Mouse (Mus musculus) heart, postnatal 4 days (tissue): ENCODE measurements at regions not wholly inside any gene's neighbourhood (a gene's known extent, or its start where the extent isn't known, plus 50 kb on each side); places are given as distances from the start of the nearest gene placed in this dataset.

Experiments used
- DNase-seq: peaks from one replicate; pipeline ENCODE4 v3.0.0; 2021

DNA sequence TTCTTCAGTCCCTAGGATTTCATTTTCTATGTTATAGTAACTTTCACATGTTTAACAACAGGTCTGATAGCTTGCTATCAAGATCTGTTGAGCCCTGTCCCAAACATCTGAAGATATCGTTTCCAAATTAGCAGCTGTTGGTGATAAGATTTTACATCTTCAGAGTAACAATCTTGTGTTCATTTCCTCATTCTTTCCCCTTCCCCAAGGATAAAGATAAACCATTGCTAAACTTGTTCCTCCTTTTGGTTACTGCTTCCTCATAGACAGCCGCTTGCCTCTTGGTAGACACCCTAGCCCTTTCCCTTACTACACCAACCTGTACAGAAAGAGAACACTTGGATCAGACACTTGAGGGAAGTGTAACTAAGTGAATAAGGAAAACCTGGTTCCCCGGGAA, 58.6 kb downstream of the Kcnrg start:
- no peak for DNase-seq

DNA sequence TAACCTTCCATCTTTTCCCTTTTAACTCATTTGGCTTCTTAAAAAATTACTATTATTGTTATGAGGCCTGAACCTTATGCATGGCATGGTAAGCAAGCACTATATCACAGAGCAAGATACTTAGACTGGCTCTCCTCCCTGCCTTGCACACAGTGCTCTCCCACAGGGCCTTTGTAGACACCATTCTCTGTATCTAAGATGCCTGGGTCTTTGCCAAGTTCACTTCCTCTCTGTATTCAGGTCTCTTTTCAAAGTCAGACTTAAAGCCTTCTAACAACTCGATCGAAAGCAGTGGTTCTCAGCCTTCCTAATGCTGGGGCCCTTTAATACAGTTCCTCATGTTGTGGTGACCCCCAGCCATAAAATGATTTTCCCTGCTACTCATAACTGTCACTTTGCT, 65.9 kb downstream of the Kcnrg start:
- DNase-seq, result no peak

DNA sequence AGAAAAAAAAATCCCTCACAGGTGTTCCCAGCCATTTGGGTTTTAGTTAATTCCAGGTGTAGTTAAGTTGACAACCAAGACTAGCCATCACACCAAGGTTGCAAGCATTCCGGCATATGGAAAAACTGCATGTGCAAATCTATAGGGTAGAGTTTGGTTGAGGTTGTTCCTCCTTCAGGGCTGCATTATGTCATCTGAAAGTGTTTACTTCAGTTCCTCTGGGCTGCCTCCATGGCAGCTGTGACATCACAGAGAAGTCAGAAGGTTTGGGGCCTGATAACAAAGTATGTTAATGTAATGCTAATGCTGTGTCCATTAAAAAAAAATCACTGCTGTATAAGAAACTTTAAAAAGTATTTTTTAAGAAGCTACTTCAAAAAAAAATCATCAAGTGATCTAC, 70.8 kb downstream of the Kcnrg start:
- no peak for DNase-seq

DNA sequence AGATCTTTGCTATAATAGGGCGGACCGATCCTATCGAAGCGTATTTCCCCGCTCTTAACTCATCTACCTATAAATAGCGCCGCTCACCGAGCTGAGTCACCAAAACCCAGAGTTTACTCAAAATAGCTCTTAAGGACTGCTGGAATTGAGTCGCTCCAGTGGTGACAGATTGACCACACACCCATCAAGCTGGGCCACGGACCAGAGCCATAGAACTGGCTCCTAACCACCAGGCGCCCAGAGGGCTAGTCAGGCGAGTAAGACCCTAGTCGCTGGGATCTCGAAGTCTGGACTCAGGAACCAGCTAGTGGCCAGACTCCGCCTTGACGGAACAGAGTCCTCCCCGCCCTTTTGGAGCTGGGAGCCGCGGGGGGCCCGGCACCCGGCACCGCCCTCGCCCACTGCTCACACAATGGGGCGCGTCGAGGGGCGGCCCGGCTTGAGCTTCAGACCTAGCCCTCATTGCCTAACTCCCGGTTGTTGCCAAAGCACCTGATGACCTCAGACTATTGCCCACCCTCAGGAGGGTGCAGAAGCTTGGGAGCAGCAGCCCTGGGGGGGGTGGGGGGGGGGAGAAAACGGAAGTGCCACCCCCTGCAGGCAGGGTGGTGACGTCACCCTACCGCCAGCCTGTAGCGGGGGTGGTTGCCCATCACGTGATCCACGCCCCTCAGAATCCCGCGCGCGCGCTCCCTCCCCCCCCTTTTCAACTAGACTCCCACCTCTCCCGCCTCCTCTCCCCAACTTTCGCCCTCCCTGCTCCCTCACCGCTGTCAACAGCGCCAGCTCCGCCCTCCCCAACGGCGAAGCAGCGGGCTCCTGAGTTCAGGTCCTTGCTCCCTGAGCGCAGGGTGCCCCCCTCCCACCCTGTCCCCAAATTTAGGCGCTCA, 73.8 kb downstream of the Kcnrg start:
- DNase-seq, result peak; percentile 93

DNA sequence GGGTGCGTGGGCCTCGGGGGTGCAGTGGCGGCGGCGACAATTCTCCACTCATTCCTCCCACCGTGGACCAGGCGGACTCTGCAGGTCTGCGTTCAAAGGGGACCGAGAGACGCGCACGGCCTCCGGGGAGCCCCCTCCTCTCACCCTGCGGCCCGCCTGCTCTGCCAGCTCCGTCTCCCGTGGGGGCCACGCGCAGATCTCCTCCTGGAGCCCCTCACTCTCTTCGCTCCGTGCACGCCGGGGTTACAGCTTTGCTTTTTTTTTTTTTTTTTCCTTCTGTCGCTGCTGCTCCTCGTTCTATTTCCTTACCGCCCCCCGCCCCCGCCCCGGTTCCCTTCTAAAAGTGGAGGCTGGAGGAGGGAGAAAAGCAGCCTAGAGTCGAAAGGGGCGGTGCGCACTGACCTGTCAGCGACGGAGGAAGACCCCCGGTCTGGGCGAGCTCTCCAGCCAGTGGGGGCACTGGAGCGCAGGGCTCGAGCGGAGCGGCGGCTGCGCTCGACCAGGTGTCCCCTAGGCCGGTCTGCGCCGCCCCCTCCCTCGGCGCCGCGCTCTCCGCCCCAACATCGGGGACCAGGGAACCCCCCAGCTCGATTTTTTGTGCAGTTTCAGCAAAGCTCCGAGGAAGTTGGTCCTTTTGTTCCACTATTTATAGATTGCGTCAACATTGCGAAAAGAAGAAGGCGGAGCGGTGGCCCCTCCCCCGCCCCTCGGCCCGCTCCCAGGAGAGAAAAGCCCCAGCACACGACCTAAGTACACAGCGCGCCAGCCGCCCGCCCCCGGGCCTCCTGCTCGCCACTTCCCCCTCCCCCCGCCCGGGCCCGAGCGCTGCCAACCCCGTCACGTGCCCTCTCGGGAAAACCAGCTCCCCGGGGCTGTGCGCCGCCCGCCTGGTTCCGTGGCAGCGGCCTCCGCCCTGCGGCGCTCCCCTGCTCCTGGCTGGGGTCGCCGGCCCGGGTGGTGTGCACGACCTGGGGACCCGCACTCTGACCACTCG, 74.7 kb downstream of the Kcnrg start:
- DNase-seq, result peak; percentile 94

DNA sequence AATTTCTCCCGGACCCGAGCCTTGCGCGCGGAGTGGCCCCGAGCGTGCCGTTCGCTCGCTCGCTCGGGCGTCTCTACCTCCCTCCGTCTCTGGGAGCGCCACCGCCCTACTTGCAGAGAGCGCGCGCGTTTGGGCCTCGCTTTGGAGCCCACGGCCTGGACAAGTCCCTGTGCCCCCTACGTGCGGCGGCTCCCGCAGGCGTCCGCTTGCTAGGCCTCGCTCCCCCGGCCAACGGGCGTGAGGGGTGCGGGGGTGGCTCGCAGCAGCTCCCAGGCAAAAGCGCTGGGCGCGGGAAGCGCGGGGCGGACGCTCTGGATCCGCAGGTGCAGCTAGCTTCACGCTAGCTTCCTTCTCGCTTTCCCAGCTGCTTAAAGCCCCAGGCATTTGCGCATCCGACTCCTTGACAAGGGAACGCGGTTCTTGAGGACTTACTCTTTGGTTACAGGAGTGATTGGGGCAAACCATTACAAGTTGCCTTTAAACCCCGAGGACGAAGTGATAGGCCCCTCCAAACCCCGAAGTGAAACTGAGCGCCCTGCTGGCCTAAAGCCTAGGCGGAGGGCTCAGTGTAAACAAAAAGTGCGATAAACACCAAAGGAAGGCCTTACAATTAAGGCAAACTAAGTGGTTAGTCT, 75.6 kb downstream of the Kcnrg start:
- peak; percentile 78 for DNase-seq

DNA sequence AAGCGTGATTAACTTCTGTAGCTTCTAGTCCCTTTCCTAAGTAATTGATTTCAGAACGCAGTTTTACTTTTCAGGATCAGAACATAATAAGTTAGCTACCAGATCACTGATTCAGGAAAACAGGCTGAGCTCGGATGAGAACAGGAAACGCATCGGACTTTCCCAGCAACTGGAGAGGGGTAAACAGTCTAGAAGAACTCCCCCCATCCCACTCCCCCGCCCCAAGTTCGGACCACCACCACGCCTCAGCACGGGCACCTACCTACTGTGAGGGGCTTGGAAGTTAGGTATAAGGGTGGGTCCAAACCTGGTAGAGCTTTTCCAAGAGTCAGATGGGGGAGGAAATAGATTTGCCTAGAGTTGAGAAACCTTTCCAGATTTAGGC, 76.1 kb downstream of the Kcnrg start:
- no peak for DNase-seq

DNA sequence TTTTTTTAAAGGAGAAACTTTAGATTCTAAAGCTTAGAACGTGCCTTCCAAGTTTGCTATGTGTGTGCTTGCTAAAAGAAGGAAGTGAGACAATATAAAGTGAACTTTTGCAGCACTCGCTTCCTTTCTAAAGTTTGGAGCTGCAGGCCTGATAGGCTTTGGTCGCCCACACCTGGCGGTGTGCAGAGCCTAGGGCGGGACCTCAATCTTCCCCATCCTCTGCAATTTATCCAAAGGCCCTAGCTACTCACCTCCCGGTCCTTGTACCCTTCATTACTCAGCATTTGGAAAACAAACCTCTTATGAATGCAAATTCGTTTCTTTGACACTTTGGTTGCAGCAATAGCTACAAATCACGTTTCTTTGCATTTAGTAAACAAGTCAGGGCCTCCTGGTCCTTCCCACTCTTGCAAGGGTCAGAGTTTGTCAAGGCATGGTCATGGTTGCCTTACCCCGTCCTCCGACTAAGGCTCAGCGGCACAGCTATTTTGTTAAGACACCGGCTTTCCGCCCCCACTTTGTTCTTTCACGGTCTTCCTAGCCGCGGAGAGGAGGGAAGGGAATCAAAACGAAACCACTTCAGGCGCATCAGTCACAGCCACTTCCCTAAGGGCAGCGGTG, 76.6 kb downstream of the Kcnrg start:
- peak; percentile 38 for DNase-seq

DNA sequence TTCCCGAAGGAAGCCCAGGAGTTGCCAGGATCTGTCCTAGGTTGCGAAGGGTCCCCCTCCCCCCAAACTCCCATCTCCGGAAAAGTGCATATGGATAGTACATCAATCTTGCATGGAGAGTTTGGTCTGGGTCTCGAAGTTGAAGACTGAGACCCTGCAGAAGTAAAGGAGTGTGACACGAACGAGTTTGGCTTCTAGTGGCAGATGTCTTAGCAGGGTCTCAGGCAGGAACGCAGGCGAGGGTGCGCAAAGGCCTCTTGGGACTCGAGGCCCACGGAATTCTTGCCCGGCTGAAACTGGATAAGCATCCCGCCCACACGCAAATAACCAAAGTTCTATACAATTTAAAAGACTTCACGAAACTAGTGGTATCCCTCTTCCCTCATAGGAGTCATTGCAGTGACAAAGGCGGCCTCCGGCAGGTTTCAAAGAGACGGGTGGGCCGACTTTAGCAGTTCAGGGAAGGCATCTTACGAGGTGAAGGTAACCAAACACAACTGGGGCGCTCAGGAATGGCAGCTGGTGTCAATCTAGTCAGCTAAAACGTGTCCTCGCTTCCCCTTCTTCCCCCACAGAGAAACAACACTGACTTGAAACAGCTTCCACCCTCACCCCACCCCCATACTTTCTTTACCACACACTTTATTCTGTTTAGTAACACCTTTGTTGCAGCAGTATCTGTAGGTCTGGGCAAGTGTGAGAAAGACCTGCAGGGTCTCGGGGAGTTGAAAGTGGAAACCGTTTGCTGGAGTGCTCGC, 77.4 kb downstream of the Kcnrg start:
- DNase-seq, result no peak

DNA sequence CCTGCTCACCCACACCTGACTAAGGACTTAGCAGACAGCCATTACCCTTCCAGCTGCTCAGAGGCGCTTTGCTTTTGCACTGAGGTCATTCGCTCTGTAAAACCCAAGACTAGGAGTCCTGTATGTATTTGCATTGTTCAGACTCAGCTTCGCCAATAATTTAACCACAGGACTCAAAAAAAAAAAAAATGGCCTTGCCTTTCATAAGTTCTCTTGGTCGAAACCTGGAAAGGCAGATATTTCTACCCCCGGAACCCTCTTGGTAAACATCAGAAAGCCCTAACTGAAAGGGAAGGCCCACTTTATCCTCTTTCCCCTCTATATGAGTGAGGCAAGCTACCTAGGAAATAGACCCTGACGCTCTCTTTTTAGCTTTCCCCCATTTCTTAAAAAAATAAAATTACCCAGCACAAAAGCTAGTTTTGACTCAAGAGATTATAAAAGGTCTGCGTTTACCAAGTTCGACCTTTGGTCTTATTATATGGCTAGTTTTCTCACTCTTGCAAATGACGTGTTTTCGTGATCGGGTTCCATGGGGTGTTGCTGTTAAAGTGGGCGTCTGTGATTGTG, 78.1 kb downstream of the Kcnrg start:
- no peak for DNase-seq

DNA sequence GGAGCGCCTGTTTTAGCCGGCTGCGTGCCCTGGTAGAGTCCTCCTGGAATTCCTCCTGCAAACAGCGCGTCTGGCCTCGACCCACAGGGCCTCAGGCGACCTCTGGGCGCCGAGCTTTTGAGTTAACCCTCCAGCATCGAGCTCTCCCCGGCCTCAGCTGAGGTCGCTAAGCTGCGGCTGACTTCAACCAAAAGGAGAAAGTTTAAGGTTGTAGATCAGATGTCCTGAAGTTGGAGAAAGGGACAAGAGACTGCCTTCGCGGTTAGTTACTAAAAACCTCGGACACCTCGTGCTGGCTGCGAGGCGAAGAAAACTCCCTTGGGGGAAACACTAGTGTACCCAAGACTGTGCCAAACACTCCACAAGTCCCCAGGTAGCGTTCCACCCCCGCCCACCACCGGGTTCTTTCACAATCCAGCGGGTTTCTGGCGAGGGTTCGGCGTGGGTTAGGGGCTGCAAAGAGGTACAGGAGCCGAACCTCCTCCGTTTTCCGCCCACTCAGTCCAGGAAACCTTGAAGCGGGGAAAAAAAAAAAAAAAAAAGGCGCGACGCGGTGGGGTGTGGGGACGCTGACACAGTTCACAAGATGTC, 78.9 kb downstream of the Kcnrg start:
- peak; percentile 36 for DNase-seq

DNA sequence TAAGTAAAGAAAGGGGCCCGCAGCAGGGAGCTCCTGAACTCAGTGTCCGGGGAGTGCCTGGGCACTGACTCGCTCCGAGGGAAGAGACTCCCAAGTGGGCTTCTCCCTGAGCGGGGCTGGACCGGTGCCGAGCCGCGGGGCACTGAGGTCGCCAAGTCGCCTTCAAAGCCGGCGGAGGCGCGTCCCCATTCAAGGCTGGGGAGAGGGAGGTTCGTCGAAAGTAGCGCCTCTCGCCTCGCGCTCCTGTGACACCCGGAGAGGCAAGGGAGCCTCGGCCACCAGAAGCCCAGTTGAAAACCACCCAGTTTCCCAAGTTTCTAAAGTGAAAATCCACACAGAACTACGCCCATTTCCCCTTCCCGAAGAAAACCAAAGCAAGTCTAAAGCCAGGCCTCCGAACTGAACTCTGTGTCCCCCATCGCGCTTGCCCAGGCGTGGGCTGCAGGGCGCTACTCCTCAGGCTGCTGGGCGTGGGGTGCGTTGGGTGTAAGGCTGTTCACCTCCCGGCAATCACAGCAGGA, 79.6 kb downstream of the Kcnrg start:
- DNase-seq, result peak; percentile 59

DNA sequence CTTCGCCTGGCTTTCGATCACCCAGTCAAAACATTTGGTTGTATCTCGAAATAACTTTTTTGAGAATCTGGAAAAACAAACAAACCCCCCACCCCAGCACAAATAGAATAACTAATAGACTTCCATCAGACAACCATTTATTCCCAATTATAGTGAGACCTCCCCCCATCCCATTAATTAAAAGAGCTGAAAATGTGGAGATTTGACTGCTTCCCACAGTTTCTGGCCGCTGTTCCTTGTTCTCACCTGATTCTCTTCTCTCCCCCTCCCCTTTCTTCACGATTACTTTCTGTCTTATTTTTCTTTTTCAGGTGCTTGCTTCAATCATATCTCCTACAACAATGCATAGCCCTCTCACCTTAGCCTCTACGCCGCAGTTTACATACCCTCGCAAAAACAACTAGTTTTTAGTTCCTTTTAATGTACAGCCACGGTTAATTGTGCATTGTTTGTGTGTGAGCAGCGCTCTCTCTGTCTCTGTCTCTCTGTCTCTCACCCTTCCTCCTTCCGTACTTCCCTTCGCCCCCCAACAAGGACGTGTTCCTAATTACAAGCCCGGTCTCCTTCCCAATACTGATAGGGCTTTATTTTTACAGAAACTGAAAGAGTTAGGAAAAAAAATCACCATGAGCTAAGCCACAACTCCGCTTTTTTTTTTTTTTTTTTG, 80.2 kb downstream of the Kcnrg start:
- no peak for DNase-seq

DNA sequence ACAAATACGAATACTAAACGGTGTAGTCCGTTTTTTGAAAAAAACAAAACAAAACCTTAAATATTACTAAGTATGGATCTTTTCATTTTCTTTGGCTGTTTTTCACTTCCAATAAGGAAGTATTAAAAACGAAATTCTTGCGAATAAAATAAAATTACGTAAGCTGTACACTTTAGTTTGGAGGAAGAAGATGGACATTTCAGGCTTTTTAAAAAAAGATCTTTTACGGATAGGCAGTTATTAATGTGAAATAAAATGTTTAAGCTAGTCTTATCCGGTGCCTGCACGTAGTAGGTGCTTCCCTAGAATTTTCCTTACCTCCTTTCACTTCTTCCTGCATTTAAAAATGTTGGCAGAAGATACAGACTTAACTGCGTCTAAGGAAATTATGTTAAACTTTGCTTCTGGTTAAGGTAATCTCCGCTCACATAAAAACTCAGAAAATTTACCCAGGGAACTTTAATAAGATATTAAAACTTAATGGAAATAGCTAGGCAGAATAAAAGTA, 80.8 kb downstream of the Kcnrg start:
- DNase-seq, result no peak

DNA sequence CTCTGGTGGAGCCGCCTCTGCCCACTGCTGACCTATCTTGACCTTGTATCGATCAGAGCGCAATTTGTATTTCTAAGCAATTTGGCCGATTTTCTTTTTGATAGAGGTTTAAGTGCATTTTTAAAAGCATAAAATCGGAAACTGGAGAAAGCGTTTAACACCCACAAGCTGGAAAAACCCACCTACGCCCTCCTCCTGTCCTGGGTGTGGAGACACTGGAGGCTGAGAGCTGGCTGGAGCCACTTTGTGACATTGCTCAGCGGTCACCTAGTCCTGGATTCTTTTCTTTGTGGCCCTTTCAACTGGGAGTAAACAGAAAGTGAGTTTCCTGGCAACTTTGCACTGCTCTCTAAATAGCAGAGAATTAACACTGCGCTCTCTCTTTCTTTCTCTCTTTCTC, 81.4 kb downstream of the Kcnrg start:
- DNase-seq, result no peak

DNA sequence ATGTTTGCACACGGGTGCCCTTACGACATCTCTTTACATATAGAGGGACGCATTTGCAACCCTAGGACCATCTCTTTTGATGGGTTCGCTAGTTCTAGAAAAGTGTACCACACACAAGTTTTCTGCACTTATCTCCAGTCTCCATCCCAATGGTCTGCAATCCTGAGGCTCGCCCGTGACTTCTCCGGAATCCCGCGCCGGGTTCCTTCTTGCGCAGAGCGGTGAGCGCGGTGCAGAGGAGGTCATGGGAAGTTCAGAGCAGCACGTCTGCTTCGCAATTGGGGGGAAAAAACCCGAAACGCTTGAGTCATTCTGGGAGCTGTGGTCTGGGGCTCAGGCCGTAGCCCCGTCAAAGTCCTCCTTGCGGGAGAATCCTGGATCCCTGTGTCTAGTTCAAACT, 82.0 kb downstream of the Kcnrg start:
- DNase-seq, result no peak

DNA sequence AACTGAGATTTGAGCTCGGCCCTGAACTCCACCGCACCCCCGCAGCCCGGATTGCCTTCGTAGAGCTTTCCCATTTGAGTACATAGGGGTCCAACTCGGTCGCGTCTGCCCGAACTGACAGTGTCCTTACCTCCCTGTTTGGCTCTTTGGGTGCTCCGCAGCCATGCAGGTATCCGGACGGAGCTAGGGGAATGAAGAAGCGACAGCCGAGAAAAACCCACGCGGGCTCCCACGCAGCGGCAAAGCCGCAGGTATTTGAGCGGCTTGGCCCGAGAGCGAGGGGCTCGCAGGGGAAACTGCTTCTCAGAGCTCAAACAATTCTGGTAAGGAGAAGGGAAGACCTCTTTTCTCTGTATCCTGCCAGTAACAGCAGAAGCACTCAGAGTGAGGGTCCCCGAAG, 82.5 kb downstream of the Kcnrg start:
- no peak for DNase-seq

DNA sequence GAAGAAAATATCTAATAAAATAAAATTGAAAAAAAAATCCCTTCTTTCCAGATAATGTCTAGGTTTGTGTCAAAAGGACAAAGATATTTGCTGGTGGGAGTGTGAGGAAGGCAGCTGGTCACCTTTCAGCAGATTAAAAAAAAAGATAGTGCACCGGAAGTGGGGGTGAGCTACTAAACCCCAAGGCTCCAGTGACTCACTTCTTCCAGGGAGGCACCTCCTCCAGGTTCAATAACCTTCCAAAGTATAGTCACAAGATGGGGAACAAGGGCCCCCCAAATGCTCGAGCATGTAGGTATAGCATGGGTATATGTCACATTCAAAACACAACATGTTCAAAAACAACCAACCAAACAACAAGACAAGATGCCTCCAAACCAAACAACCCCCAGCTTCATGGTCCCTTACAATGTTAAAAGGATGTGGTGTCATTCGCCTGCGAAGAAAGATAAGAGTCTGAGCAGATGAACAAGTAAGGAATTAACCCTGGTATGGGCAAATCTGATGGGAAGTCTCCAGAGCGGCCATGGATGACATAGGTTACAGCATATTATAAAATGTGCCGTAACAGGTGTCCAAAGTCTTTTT, 84.6 kb downstream of the Kcnrg start:
- no peak for DNase-seq

DNA sequence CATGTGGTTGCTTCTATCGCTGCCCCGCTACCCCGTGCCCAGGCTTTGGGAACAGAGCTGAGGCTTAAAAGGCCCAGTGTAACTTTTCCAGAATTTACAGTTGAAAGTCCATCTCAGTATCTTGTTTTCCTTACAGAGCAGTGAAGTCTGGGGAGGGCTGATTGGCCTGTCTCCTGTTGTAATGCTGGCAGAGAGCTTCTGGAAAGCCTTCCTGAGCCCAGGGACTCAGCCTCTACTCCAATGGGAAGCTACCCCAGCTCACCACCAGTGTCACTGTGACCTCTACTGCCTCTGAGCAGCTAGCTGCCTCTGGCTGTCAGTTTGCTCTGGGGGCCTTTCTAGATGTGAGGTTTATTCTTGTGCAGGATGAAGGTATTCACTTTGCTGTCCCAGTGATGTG, 87.5 kb downstream of the Kcnrg start:
- DNase-seq, result no peak
